Mouse (Mus musculus) liver, embryonic 14.5 days (tissue): ENCODE data around the gene Olfr1368.

Experiments used
- CTCF ChIP-seq: IDR thresholded peaks from 2 replicates; pipeline ENCODE4 v1.5.1; 2016; ENCODE audit warnings: antibody characterized with exemption, low read depth, control low read depth
- EP300 ChIP-seq: IDR thresholded peaks from 2 replicates; pipeline ENCODE4 v1.6.1; 2016; ENCODE audit warnings: antibody characterized with exemption, low read depth

DNA sequence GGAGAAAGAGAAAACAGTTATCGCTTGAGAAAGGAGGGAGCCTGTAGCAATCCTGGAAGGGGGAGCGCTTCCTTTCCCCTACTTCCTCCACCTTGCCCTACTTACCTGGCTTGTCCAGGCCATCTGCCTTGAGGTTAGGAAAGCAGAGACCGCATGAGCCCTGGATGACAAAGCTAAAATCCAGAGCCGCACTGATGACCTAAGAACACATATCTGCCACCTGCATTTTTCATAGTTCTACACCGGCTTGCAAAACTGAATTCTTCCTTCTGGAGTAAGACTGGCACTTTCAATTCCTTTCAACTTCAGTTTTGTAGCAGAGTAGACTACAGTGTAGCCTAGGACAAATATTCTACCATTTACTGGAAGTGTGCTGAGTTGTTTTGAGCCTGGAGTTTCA, 32.7 kb upstream of the Olfr1368 start:
- TF ChIP-seq EP300, result no peak
- TF ChIP-seq CTCF, result no peak
